Mouse (Mus musculus) liver, embryonic 14 days (tissue): ENCODE measurements around the gene Ghsr. TPM values are rescaled to one million over a fixed set of nuclear protein-coding genes. Genes with fewer than 3 reads are reported as not detected.

Source experiments
- polyA plus RNA-seq: library from polyadenylated mRNA; depleted of rRNA; stranded (reverse); fragments of >200 nt; gene quantifications from 2 replicates; pipeline ENCODE4 v1.2.3, GENCODE M21; 2012; rRNA removed

The Ghsr gene
- polyA plus RNA-seq: not detected in 2 replicates

GRCm38 (mm10) chr3:27371276-27371621 lies at the start of gene Ghsr:
TSS of gene Ghsr (plus strand) at chr3:27371351.

Other genes with a start within 250 kb of the Ghsr start
- 17.2 and 19.2 TPM in 2 replicates for gene Ect2, start 217.5 kb upstream of the Ghsr start, polyA plus RNA-seq
- 1.1 and 1.3 TPM in 2 replicates for gene Nceh1, start 188.4 kb upstream of the Ghsr start, polyA plus RNA-seq
- 0.11 and 0.15 TPM in 2 replicates for gene Tnfsf10, start 54.3 kb upstream of the Ghsr start, polyA plus RNA-seq